Mouse (Mus musculus) ovary, postnatal 10 days (tissue): ENCODE results near the gene Zbtb49.

Experiments used
- DNase-seq: peaks from one replicate; pipeline ENCODE4 v3.0.0; 2022; ENCODE audit warnings: low spot score

The Zbtb49 gene

DNA sequence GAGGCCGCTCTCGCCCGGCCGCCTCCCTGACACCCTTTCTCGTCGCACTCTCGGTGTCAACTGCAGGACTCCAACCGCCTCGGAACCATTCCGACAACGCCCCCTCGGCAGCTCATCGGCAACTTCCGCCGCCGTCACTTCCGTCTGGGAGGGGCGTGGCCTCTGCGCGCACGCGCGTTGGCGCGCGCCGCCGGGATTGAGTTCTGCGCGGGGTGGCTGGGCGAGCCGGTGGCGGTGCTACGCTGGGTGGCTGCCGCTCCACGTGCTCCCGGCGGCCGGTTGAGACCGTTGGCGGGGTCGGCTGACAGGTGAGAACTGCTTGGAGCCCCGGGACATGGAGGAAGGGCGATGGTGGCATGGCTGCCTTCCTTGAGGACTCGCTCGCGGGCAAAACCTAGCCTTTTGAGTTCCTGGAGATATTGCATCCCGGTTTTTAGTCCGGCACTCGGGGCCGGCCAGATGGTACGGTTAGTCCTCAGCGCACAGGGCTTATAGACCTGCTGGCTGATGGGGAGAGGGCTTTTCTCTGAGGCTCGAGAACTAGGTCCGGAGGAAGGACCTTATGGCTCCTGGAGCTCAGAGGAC is at the start of gene Zbtb49, which contains the start of gene Lyar:
Zbtb49 (minus strand) TSS at position 130 of the 585 bp plus-strand sequence.
Lyar (plus strand) TSS at position 143 of the 585 bp plus-strand sequence.
- peak; percentile 95 for DNase-seq

DNA sequence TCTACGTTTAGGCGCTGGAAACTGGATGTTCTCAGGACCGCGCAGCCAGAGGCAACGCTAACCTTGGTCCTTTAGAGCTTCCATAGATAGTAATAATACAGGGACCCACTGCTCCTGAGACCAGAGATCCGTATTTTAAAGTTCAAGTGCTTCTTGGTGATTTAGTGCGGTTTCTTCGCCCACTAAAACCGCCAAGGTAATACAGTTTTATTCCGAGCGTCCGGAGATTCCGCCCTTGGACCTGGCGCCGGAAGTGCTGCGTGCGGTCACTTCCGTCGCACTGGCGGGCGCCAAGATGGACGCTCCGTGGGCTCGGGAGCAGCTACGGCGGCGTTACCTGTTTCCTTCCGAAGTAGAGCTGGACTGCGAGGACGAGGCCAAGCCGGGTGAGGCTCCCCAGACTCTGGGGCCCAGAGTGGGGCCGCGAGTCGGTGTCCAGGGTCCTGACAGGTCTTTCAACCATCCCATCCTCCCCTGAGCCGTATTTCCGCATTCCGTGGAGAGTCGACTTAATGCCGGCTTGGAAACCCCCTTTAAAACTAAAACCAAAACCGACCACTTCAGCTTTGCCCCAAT is 39.9 kb upstream of the Zbtb49 start, which contains the start of gene Tmem128:
Tmem128 (plus strand) TSS at position 79 of the 576 bp plus-strand sequence.
- peak; percentile 34 for DNase-seq

DNA sequence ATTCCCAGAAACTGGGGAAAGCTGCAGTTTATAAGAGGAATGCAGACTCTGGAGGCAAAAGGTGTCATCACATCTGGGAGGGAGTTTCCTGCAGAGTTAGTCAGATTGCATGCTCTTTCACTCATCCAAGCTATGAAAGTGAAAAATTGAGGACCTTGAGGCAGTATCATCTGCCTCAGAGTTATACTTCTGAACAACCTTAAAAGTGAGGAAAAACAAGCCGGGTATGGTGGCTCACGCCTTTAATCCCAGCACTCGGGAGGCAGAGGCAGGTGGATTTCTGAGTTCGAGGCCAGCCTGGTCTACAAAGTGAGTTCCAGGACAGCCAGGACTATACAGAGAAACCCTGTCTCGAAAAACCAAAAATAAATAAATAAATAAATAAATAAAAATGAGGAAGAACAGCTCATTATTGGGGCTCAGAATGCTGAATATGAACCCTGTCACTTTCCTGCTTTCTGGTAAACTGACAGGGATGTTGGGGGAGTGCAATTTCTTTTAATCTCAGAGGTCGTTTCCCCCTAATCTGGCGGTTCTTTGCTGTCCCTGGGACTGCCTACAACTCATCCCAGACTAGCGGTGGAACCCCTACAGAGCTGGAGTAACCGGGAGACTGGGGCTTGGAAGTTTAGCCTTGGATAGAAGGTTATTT is 39.3 kb upstream of the Zbtb49 start:
- DNase-seq: peak; percentile 27

DNA sequence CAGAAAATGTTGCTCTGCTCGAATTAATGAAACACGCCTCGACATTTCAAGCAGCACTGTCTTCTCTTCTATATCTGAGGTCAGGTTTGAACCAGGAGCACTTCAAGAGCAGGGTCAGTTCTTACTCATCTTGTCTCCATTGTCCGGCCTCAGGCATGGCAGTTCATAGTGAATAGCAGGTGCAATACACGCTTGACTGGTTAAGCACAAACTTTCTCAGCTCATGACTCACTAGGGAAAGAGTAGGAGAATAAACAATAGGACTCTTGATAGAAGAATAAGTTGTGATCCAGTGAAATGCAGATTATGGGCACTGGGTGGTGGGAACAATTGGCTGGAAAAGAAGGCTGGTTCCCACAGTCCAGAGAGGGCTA is 38.5 kb upstream of the Zbtb49 start:
- no peak for DNase-seq

DNA sequence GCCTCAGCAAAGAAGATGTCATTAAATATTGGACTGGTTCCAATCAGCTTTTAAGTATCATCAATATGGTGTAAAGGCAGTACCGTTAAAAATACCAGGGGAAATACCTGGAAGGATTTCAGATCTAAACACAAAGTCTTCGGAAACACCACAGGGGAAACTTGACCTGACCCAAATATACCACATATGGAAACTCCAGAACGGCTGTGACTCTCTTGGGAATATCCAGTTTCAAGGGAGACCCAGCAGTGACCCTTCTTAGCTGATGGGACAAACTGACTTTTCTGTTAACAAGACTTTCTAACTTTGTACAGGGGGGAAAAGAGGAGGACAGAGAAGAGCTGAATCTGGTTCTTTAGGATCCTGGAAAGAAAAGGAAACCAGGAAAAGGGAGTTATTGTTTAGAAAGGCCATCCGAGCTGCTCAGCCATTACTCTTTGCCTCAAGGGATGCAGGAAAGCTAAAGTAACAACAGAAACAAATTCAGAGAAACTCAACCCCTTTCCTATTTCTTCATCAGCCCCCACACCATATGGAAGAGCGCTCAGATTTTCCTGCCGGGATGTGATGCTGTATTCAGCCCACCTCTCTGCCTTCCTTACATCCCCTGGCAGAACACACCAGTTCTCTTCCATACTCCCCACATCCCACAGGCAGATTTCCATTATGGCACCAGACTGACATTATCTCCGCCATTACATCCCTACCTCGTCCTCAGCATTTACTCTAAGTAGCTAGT is 37.9 kb upstream of the Zbtb49 start:
- DNase-seq: no peak

DNA sequence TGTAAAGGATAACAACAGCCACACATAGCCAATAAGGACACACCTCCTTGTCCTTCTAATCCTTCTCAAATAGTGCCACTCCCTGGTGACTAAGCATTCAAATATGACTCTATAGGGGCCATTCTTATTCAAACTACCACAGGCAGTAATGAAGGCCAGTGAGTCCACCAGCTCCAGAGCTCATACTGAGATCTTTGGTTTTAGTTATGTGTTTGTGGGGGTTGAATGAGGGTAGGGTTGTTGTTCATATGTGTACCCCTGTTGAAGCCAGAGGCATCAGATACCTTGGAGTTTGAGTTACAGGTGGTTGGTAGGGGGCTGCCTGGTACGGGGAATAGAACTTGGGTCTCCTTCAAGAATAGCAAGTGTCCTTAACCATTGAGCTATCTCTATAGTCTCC is 36.3 kb upstream of the Zbtb49 start:
- no peak for DNase-seq

DNA sequence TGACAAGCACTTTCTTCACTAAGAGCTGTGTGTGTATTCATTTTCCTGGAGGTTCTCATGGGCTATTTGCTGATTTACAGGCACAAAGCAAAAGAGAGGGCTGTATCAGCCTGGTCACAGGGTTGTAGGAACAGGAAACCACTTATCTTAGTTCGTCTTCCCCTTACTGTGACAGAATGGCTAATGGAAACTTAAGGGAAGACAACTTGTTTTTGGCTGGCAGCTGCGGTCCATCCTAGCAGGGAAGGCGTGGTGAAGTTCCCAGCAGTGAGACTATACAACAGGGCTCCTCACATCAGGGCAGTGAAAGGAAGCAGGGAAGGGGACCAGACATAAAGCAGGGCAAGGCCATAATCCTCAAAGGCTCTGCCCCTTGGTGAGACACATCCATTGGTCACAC is 35.4 kb upstream of the Zbtb49 start:
- no peak for DNase-seq

DNA sequence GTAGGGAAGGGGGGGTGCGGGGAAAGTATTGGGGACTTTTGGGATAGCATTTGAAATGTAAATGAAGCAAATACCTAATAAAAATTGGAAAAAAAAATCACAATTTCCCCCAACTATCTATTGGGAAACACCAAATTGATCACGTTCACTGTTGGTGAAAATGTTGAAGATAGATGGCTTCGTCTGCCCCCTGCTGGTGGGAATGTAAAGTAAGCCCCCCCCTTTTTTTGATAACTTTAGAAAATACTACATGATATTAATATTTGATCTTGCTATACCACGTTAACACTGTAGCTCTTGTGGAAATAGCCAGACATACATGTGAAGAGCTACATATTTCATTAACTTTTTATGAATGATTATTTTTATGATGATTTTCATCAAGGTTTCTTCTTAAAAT is 34.9 kb upstream of the Zbtb49 start:
- DNase-seq: no peak

DNA sequence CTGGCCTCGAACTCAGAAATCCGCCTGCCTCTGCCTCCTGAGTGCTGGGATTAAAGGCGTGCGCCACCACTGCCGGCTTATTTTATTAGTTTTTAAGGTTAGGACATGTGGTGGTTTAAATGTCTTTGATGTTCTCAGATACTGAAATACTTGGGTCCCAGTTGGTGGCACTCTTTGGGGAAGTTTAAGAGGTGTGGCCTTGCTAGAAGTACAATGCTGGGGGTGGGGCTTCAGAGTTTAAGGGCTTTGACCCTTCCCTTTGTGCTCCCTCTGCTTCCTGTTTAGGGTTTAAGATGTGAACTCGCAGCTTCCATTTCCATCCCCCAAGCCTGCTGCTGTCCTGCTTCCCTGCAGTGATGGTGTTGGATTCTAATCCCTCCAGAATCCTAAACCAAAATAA is 21.7 kb upstream of the Zbtb49 start:
- no peak for DNase-seq

DNA sequence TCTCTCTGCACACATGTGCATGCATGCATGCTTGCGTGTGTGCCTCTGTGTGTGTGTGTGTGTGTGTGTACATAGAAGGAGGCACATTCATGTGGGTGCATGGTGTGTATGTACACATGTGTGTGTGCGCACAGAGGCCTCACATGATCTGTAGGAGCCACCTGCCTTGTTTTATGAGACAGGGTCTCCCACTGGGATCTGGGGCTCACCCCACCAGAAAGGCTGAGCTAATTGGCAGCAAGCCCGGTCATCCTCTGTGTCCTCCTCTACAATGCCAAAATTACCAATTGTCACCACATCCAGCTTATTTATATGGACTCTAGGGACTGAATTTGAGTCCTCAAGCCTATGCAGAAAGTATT is 21.2 kb upstream of the Zbtb49 start:
- DNase-seq: no peak

DNA sequence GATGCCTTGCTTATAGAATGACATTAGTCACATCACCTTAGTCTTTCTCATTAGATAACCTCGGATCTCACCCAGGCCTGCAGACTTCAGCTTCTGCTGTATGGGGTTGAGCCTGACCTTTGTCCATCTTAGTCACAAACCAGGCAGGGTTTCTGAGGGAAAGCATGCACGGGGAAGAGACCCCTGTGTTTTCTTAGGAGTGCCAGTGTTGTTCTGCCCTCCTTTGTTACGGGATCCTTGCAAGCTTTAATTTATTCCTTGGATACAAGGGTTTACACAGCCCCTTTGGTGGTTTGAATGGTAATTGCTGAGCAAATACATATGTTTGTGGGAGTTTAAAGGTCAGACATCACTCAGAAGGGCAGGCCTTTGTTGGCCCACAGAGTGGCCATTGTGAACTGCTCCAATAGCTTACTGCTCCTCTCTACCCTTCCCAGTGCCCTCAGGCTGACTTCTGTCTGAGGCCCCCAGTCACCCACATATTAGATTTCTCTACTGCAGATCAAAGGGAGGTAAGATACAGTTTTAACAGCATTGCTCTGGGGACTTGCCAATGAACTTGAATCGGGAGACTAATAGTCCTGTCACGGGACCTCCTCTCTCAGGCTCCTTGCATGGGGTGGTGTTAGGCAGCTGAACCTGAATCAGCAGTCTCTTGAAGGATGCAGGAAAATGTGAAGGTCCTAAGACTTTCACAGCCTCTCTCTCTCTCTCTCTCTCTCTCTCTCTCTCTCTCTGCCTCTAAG is 20.6 kb upstream of the Zbtb49 start:
- no peak for DNase-seq

DNA sequence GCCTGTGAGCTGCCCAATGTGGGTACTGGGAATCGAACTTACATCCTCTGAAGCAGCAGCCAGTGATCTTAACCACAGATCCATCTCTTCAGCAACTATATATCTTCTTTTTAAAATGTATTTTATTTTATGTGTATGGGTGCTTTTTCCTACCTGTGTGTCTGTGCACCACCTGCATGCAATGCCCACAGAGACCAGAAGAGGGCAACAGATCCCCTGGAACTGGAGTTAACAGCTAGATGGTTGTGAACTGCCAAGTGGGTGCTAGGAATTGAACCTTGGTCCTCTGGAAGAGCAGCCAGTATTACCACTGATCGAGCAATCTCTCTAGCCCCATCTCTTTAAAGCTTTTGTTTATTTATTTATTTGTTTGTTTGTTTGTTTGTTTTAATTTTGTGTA is 16.4 kb upstream of the Zbtb49 start:
- no peak for DNase-seq

DNA sequence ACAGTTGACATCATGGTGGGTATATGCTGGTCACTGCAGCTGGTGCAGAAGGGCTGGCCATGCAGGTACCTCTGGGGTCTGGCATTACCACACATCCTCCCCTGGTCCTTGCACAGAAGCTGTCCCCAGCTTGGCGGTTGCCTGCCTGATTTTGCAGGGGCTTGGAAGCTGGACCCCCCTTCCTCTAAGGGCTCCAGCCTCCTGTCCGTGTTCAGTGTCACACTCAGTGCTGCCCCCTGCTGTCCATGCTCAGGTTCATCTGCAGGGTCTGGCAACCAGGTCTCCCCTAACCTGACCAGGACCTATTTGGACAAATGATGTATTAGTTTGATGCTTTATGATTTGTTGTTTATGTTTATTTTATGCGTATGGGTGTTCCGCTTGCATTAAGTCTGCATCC is 15.2 kb upstream of the Zbtb49 start:
- DNase-seq: no peak

DNA sequence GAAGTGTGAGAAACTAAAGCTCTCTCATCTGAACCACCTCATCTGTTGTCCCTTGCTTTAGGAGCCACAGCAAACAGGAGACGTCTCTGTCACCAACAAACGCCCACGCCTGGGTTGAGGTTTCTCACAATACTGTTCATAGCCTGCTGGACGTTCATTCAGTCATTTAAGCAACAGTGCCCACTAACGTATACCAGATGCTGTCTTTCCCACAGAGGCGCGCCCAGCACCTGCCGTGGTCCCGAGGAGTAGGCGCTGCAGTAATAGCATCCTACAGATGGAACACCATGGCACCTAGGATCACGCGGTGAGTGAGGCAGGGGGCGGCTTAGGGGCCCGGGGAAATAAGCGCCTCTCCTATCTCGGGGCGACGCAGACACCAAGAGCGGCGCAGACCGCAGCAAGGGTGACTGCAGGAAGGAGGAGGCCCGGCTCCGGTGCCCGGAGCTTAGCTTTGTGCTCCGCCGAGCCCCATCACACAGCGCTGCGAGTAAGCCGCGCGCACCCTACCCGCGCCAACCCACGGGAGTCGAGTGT is 418 bp downstream of the Zbtb49 start:
- DNase-seq: no peak

DNA sequence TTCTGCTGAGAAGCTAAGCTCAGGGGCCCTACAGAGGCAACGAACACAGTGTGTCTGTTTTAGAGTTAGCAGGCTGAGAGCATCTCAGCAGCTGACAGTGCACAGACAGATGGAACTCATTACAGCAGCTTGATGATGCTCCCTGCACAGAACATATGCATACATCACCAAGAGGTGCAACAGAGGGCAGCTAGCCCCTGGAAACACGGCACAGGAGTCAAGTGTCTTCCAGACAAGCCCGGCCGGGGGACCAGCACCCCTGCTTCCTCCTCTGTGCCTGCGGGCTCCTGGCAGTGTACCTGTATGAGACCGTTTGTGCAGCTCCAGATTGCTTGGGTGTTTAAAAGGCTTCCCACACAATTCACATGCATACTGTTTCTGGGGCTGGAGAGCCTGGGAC is 7.2 kb downstream of the Zbtb49 start:
- DNase-seq: no peak

DNA sequence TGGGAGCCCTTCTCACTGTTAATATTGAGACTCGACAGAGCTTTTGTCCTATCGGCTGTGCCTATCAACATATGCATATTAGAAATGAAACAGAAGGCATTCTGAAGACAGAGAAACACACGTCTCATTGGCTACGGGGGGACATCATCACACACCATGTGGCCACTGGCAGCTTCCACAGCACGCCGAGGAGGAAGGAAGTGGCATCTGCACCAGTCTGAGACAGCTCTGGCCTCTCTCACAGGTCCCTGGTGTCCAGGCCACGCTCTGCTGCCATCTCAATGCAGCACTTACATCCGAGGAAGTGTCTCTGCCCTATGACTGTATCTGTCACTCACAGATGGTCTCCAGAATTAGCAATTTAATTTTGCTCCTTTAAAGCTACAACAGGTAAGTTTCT is 8.6 kb downstream of the Zbtb49 start:
- no peak for DNase-seq

DNA sequence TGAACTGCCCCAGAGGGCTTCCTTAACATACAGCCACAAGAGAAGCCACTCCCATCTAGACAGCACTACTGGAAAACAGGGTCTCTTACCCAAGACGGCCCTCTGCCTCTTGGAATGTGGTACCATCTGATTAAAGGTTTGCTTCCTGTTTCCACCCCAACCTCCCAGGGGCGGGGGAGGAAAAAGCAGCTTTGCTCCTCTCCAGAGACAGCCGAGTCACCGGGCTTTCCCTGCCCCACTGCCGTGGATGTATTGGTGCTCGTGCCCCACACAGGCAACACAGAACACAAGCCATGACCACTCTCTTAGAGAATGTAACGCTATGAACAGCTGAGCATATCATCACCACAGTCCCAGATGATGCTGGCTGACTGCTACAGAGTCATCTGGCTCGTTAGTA is 11.3 kb downstream of the Zbtb49 start:
- DNase-seq: no peak

DNA sequence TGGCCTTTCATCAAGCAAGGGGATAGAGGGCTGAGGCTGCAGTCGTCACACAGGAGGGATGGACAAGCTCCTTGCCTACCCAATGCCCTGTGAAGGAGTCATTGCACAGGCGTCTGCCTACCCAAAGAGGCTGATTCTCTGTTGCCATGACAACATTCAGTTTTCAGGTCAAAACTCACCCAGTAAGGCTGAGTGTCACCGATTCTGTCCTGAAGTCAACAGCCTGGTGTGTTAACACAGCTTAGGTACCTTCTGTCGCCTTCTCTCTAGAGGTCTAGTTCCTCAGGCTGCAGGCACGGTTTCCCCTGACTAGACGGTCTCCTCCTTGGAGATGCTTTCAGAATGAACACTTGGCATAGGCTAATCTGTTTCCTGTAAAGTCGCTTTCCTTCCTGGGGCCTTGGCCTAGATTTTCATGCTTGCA is 14.9 kb downstream of the Zbtb49 start:
- DNase-seq: no peak

DNA sequence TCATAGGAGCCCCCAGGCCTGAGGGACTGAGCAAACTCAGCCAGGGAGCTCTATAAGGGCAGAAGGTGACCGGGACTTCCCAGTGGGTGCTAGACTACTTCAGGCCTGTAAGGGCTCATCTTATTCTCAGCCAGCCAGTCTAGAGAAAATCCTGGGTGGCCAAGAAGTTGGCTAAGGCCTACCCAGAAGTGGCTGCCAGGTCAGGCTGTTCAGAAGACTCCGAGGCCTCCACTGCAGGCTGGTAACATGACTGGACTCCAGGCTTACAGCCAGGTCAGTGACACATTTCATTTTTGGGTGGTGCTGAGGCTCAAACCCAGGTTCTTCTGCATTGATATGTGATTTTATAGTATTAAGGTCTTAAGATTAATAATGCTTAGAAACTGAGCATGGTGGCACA is 20.6 kb downstream of the Zbtb49 start:
- DNase-seq: no peak

DNA sequence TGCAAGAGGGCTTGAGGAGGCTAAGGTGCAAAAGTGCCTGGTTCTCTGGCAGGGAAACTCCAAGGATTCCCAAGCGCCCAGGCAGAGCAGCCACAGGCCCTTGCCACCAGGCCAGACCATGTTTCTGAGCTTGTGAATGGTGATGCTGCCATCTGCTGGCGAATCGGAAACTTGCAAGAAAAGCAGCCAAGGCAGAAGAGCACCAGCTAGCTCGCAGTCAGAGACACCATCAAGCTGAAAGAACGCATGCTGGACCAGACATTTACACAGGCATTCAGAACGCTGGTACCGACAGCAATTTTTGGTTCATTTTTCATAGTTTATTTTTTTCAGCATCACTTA is 22.8 kb downstream of the Zbtb49 start:
- DNase-seq: peak; percentile 68

DNA sequence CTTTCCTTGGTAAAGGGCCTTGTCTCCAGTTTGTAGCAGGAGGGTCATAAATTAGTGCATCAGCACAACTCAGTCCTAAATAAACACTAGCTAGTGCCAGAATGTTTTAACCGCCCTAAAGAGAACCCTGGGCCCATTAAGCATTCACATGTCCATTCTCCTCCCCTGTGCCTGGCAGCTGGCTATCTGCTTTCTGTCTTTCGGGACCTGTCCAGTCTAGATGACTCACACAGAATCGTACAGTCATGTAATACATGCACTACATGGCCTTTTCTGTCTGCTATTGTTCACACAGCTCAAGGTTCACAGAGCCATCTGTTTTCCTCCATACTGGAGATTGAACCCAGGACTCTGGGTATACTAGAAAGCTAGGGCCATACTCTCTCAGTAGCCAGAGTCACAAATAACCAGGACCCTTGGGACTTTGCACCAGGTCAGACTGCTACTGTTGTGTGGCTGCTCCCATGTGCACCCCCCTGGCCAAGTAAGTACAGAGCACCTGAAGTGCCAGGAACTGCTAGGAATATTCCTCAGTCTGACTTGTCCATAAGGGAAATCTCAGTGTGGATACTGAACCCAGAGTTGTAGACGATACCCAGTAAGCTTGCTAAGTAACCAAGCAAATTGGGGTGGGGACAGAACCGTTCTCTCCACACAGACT is 23.3 kb downstream of the Zbtb49 start:
- no peak for DNase-seq

DNA sequence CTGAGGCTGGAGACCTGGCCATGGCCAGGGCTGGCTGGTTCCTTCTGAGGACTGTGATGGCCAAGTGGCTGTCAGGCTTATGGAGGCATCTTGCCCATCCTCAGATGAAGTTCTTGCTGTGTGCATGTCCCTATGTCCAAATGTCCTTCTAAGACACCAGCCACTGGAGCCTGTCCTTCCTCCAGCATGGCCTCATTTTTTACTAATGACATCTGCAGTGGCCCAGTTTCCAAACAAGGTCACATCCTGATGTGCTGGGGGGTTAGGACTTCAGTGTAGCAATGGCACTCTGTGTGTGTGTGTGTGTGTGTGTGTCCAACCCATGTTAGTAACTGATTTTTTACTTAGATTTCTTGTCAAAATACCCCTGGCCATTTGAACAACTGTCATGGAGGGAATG is 24.3 kb downstream of the Zbtb49 start:
- no peak for DNase-seq
